Mouse (Mus musculus) intestine, embryonic 16.5 days (tissue): ENCODE results near the gene Gm49776. TPM values are rescaled to one million over a fixed set of nuclear protein-coding genes. Genes with fewer than 3 reads are reported as not detected.

Source experiments
- ATAC-seq: fragments of 200-750 bp; cut with Nextera tagmentation; 2 replicates; pipeline ENCODE4 v1.8.0; 2017; ENCODE audit warnings: moderate TSS enrichment, moderate library complexity
- H3K27ac ChIP-seq: fragments of 300-500 bp; sonication (generic); 2 replicates; pipeline ENCODE4 v1.5.1; 2014; ENCODE audit warnings: mild to moderate bottlenecking, low read length
- H3K27me3 ChIP-seq: fragments of 300-500 bp; sonication (generic); replicated peaks from 2 replicates; pipeline ENCODE4 v1.6.1; 2014; ENCODE audit warnings: low read length, control low read depth, mixed read lengths; ENCODE audit not compliant: control insufficient read depth, insufficient read depth
- H3K36me3 ChIP-seq: fragments of 300-500 bp; sonication (generic); 2 replicates; pipeline ENCODE4 v1.6.1; 2014; ENCODE audit warnings: low read length, control low read depth; ENCODE audit not compliant: control insufficient read depth, insufficient read depth
- H3K4me1 ChIP-seq: fragments of 300-500 bp; sonication (generic); 2 replicates; pipeline ENCODE4 v1.6.1; 2014; ENCODE audit warnings: low read length, control low read depth, mixed read lengths; ENCODE audit not compliant: control insufficient read depth, insufficient read depth
- H3K4me2 ChIP-seq: fragments of 300-500 bp; sonication (generic); 2 replicates; pipeline ENCODE4 v1.6.1; 2014; ENCODE audit warnings: low read depth, low read length, control low read depth
- H3K4me3 ChIP-seq: fragments of 300-500 bp; sonication (generic); 2 replicates; pipeline ENCODE4 v1.5.1; 2014; ENCODE audit warnings: mild to moderate bottlenecking, low read length
- H3K9ac ChIP-seq: fragments of 300-500 bp; sonication (generic); 2 replicates; pipeline ENCODE4 v1.6.1; 2014; ENCODE audit warnings: low read depth, low read length
- H3K9me3 ChIP-seq: fragments of 300-500 bp; sonication (generic); 2 replicates; pipeline ENCODE4 v1.6.1; 2016; ENCODE audit warnings: low read length, control low read depth; ENCODE audit not compliant: control insufficient read depth
- WGBS: fragments of 180-500 bp; shearing (Covaris S2); extraction: QIAGEN DNeasy Blood & Tissue Kit; methylation state at CpG from one replicate; pipeline ENCODE4 v1.1.7; 2014; 5-methylcytosine and 5-hydroxymethylcytosine counted together
- polyA plus RNA-seq: library from polyadenylated mRNA; unstranded; fragments of >200 nt; fragmentation: Nextera tagmentation; extraction: Ambion mirVana; gene quantifications from 2 replicates; pipeline ENCODE4 v1.2.1, GENCODE M21; 2015

The Gm49776 gene
- polyA plus RNA-seq, 1 experiment from 2014 or later, result not detected

DNA sequence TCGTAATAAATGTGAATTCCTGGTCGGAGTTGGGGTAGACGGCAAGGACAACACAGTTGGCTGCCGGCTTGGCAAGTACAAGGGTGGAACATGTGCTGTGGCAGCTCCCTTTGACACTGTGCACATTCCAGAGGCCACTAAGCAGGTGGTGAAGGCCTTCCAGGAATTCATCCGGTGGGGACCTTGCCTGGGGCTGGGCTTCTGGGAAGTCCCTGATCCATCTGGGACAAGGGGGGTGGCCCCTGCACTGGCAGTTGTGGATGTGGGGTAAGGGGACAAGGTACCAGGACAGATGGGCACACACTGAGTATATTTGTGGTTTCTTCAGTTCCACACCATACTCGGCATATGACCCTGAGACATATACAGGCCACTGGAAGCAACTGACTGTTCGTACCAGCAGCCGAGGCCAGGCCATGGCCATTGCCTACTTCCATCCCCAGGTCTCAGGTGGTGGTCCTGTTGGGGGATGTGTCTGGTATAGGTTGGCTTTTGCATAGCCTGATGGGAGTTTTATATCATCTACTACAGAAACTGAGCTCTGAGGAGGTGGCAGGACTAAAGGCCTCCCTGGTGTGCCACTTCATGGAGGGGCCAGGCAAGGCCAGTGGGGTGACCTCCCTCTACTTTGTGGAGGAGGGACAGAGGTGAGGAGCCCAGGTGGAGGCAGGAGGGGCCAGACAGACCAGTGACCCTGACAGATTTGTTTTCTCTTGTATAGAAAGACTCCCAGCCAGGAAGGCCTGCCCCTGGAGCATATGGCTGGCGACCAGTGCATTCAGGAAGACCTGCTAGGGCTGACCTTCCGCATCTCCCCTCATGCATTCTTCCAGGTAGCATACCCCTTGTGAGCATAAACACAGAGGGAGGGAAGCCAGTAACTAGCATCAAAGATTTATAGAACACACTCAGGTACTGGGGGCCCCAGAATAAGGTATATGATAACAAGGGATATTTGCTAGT, 7.0 kb downstream of the Gm49776 start:
- Histone ChIP-seq H3K4me2 (peak overlapping the region; percentile 95; the same call in 1 of the 2 replicates), H3K9ac (no peak overlapping the region), H3K27me3 (no peaks in the 10 kb centered on the region), H3K4me3 (peak overlapping the region; percentile 95), H3K27ac (0 out of 2 replicates have a peak overlapping the region, but pooled peaks have one; percentile 2), H3K9me3 (no peaks in the 10 kb centered on the region), H3K4me1 (peaks cover 34% of the 10 kb centered on the region), H3K36me3 (peaks cover 24% of the 10 kb centered on the region)
- ATAC-seq, result no peak
- WGBS, result 59% methylated on average over 10 of the region's 10 CpGs

DNA sequence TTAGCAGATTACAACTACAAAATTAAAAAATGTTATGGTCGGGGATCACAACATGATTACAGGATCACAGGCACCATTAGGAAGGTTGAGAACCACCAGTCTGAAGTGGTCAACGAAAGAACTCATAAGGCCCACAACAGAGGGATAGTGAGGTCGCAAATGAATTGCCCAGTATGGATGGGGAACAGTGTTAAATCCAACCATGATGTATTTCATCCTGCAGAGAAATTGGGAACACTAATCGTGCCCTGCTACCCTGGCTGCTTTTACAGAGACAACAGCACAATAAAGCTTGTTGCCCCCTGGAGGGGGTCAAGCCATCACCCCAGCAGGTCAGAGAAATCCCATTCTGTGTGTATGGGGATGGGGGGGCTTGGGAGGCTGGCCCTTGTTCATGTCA, 7.9 kb downstream of the Gm49776 start:
- 63% methylated on average over 4 of the region's 4 CpGs for WGBS
- H3K36me3 ChIP-seq, result peaks cover 27% of the 10 kb centered on the region
- peak overlapping the region; percentile 8; the same call in 1 of the 2 replicates for H3K27ac ChIP-seq
- H3K4me1 ChIP-seq, result peaks cover 34% of the 10 kb centered on the region
- H3K4me2 ChIP-seq, result peak overlapping the region; percentile 95
- ATAC-seq, result no peak
- peak overlapping the region; percentile 95 for H3K4me3 ChIP-seq
- no peaks in the 10 kb centered on the region for H3K27me3 ChIP-seq
- no peaks in the 10 kb centered on the region for H3K9me3 ChIP-seq
- peak overlapping the region; percentile 88 for H3K9ac ChIP-seq

DNA sequence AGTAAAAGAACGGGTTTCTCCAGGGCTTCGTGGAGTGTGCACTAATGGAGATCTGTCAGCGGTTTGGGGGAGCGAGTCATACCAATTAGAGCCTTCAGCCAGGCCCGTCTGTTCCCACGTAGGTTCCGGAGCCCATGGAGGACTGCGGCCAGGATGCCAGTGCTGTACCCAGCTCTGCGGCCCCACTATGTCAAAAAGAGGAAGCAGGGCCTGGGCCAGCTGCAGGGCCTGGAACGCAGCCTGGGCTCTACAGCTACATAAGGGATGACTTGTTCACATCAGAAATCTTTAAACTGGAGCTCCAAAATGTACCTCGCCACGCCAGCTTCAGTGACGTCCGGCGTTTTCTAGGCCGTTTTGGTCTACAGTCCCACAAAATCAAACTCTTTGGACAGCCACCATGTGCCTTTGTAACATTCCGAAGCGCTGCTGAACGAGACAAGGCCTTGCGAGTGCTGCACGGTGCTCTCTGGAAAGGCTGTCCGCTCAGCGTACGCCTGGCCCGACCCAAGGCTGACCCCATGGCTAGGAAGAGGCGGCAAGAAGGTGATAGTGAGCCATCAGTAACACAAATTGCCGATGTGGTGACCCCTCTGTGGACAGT, 8.7 kb downstream of the Gm49776 start:
- Histone ChIP-seq H3K4me3 (peak overlapping the region; percentile 95), H3K4me2 (peak overlapping the region; percentile 95), H3K9me3 (no peaks in the 10 kb centered on the region), H3K36me3 (peaks cover 33% of the 10 kb centered on the region), H3K27me3 (no peaks in the 10 kb centered on the region), H3K4me1 (peaks cover 34% of the 10 kb centered on the region), H3K9ac (peak overlapping the region; percentile 88), H3K27ac (peak overlapping the region; percentile 92)
- WGBS, result 2% methylated on average over 27 of the region's 27 CpGs
- ATAC-seq, result peak; percentile 20; the same call in 1 of the 2 replicates

DNA sequence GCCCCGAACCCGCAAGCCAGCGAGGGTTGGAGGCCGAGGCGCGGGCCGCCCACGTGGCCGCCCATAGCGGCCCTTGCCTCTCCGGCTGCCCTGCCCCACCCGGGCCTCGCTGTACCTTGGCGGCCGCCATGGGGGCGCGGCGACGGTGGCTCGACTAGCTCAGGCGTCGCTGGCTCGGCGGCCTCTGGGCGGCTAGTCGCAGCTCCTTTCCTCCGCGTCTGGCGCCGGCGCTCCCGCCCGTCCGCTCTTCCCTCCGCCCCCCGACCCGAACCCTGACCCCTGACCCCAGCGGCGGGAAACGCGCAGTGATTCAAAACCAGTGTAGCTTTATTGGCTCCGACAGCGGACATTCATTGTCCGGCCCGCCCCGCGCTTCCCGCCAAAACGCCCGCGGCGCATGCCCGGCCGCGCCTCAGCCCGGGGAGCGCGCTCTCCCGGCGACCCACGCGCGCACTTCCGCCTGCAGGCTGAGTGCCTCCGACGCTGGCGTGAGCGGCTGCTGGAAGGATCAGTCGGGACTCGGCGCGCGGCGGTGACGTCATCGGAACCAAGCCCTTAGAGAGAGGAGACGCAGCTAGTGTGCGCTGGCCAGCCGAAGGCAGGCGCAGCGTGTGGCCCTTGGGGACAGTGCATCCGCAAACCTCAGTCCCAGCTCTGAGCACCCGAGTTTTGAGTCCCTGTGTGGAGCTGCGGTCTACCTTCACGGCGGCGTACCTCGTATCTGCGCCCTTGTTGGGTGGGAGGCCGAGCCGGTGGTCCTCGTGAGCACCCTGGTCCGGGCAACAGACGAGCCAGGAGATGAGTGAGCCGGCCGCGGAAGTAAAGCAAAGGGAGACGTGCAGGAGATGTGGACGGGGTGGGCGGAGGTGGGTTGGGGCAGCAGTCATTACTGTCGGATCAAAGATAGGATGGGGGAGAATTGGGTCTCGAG, 9.4 kb downstream of the Gm49776 start, which contains the start of the genes Trmt2a and Ranbp1:
TSS of gene Trmt2a (plus strand) at position 247 of the 931 bp plus-strand sequence.
TSS of gene Ranbp1 (minus strand) at position 300 of the 931 bp plus-strand sequence.
- Histone ChIP-seq H3K9me3 (no peaks in the 10 kb centered on the region), H3K4me3 (peak within 1 kb of the TSS; percentile 95), H3K4me2 (peak within 1 kb of the TSS; percentile 95), H3K9ac (peak within 1 kb of the TSS; percentile 94), H3K36me3 (peaks cover 37% of the 10 kb centered on the region), H3K27ac (peak within 1 kb of the TSS; percentile 92), H3K4me1 (peaks cover 34% of the 10 kb centered on the region), H3K27me3 (no peaks in the 10 kb centered on the region)
- WGBS, result under 1% methylated on average over 96 of the region's 102 CpGs
- peak; percentile 97 for ATAC-seq

DNA sequence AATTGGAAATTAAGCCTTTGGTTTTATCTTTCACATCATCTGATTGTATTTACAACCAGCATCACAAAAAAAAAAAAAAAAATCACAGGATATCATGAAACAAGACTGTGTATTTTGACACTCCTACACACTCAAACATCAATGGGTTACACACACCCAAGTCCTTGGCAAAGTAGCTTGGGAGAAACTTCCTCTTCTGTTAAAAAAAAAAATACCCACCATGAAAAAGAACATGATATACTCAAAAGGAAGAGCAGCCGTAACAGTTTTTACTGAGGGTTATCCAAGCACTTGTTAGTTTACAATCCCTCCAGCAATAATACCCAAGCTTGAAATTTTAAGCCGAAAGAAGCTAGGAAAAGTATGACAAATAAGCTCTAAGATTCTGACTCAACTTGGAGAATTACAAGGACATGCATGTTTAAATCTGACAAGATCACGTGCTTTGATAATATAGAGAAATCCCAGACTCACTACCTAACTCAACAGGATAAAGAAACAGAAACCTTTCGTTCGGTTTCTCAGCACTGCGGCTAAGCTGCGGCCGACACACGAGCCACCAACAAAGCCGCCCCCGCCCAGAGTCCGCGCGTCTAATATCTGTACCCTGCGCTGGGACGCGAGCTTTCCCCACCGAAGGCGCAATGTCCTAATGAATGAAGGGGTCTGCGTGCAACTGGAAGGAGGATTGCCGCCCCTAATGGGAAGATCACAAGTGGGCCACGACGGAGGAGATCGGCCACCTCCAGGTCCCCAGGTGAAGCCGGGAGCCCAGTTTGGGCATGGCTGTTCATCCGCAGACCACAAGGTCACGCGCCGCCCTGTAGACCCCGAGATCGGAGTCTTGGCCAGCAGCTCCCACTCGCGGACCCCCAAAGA, 10.4 kb downstream of the Gm49776 start:
- ATAC-seq, result peak; percentile 4; the same call in 1 of the 2 replicates
- Histone ChIP-seq H3K27me3 (no peaks in the 10 kb centered on the region), H3K4me3 (peak overlapping the region; percentile 95), H3K27ac (peak overlapping the region; percentile 86), H3K4me1 (peaks cover 34% of the 10 kb centered on the region), H3K36me3 (peaks cover 36% of the 10 kb centered on the region), H3K4me2 (peak overlapping the region; percentile 59), H3K9me3 (no peaks in the 10 kb centered on the region), H3K9ac (peak overlapping the region; percentile 94)
- under 1% methylated on average over 33 of the region's 33 CpGs for WGBS

DNA sequence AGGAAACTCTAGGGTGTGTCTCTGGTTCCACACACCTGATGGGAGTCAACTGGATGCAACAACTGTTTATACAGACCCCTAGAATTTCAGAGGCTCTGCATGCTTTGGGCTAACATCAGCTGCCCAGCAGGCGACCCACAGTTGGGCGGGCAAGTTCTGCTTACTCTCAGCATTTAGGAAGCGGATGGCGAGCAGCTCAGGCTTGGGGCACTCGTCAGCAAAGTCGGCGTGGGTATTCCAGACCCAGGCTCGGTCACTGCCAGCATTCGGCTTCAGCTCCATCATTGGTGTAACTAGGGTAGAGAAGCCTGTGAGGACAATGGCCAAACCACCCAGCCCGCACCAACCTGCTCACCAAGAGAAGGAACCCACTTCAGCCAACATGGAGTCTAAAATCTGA, 16.5 kb downstream of the Gm49776 start:
- Histone ChIP-seq H3K36me3 (peaks cover 38% of the 10 kb centered on the region), H3K4me2 (no peak overlapping the region), H3K27me3 (no peaks in the 10 kb centered on the region), H3K4me1 (peaks cover 1% of the 10 kb centered on the region), H3K9ac (no peak overlapping the region), H3K4me3 (no peak overlapping the region), H3K9me3 (no peaks in the 10 kb centered on the region), H3K27ac (no peak overlapping the region)
- no peak for ATAC-seq
- 89% methylated on average over 10 of the region's 10 CpGs for WGBS

DNA sequence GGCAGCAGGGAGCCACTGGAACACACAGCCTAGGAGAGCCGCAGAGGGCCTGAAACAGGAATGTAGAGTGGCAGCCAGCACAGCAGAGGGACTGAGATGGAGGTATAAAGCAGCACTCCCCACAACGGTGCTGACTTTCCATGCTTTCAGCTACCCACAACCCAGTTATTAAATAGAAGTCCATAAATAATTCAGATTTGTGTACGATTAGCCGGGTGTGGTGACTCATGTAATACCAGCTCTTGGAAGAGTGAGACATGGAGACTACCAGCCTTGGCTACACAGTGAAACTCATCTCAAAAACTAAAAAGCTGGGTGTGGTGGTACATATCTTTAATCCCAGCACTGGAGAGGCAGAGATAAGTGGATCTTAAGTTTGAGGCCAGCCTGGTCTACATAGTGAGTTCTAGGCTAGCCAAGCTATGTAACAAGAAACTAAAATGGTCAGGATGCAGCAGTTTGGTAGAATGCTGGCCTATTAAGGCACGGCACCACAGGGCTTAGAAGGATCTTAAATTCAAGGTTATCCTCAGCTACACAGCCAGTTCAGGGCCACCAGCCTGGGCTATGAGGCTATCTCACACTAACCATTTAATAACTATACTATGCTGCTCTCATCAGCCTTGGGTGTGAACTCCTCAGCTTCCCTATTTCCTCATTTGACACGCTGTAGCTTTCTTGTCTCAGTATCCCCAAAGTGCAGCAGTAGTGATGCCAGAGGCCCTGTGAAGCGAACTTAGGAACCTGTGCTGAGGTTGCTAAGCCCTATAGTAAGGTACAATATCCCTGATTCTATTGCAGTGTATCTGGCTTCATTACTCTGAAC, 21.2 kb downstream of the Gm49776 start:
- Histone ChIP-seq H3K4me2 (no peak overlapping the region), H3K4me1 (peaks cover 21% of the 10 kb centered on the region), H3K9me3 (no peaks in the 10 kb centered on the region), H3K27me3 (no peaks in the 10 kb centered on the region), H3K27ac (no peak overlapping the region), H3K4me3 (no peak overlapping the region), H3K9ac (peak overlapping the region; percentile 84), H3K36me3 (peaks cover 16% of the 10 kb centered on the region)
- ATAC-seq, result no peak
- WGBS, result 70% methylated on average over 7 of the region's 7 CpGs
